Mouse (Mus musculus) embryonic fibroblast, embryonic 13.5 days (primary cell): Measurements from ENCODE around the gene Il4i1.

Experiments
- CTCF ChIP-seq: IDR thresholded peaks from 2 replicates; pipeline ENCODE4 v1.5.1; 2011; ENCODE audit warnings: mild to moderate bottlenecking, control low read depth, low read length, moderate library complexity, borderline replicate concordance; ENCODE audit not compliant: insufficient read depth
- POLR2A ChIP-seq: IDR thresholded peaks from 2 replicates; pipeline ENCODE4 v1.6.1; 2011; ENCODE audit warnings: low read depth, mild to moderate bottlenecking, control low read depth, low read length, moderate library complexity

DNA sequence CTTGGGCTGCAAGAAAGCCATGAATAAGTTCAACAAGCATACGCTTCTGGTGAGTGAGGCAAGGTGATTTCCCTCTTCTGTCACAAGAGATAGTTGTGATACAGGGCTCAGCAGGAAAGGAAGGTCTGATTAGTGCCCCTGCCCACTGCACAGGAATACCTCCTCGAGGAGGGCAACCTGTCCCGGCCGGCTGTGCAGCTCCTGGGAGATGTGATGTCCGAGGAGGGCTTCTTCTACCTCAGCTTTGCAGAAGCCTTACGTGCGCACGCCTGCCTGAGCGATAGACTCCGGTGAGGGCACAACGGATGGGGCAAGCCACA, 22.9 kb downstream of the Il4i1 start:
- TF ChIP-seq CTCF (no peak), POLR2A (no peak)
